Mouse (Mus musculus) E14TG2a.4 (cell line): ENCODE measurements around the gene Smo.

Experiments
- CTCF ChIP-seq: conservative IDR thresholded peaks from 2 replicates; pipeline ENCODE4 v1.5.1; 2014; ENCODE audit warnings: low read length
- POU5F1 ChIP-seq: IDR thresholded peaks from 2 replicates; pipeline ENCODE4 v1.6.1; 2014; ENCODE audit warnings: low read length, borderline replicate concordance

- TF ChIP-seq CTCF, result no peak
- TF ChIP-seq POU5F1, result no peak
These were observed 68.7 kb downstream of the Smo start for GRCm38 (mm10) chr6:29804006-29804405.
